17 mouse cellular contexts compared by ENCODE assay signal in genomic region chr2:115921687-115922086, GRCm38 (mm10).
DNase-seq lines count a peak whose midpoint lies in the region; ATAC-seq and TF ChIP-seq lines count a peak whose summit lies in the region.
"Had no signal": no experiment of that assay in that cellular context is flagged by ENCODE, and none has a peak within 500 bp of the region (broad histone marks: within the 10 kb centered on the region; RNA-seq: fewer than 3 reads in every experiment).

No protein-coding gene starts in this region.

- H3K9ac ChIP-seq in heart, embryonic 13.5 days = peak overlapping the region; percentile 37; the same call in 1 of the 2 replicates
- no peak overlapping the region for H3K9ac ChIP-seq in heart, embryonic 12.5 days
- H3K9ac ChIP-seq in kidney, postnatal 0 days (ENCODE audit: low read depth, low read length) = no peak overlapping the region
- no peak overlapping the region for H3K9ac ChIP-seq in kidney, embryonic 16.5 days (replicated peaks; ENCODE audit: low read length)
- no peak overlapping the region for H3K9ac ChIP-seq in forebrain, postnatal 0 days
- no peak overlapping the region for H3K9ac ChIP-seq in liver, embryonic 11.5 days (ENCODE audit: low read depth, low read length)
- H3K9ac ChIP-seq: limb, embryonic 12.5 days; liver, embryonic 14.5 days had no signal

- H3K4me1 ChIP-seq in heart, embryonic 13.5 days = peaks cover 64% of the 10 kb centered on the region
- peaks cover 43% of the 10 kb centered on the region for H3K4me1 ChIP-seq in heart, embryonic 12.5 days (replicated peaks)
- no peaks in the 10 kb centered on the region for H3K4me1 ChIP-seq in kidney, postnatal 0 days (replicated peaks; ENCODE audit: insufficient read depth, low read length)
- H3K4me1 ChIP-seq in kidney, embryonic 16.5 days (ENCODE audit: insufficient read depth, low read length) = no peaks in the 10 kb centered on the region
- no peaks in the 10 kb centered on the region for H3K4me1 ChIP-seq in forebrain, postnatal 0 days (ENCODE audit: insufficient read depth)
- H3K4me1 ChIP-seq in olfactory bulb, adult 2 months (ENCODE audit: control insufficient read depth, insufficient read depth, low read length) = peaks cover 5% of the 10 kb centered on the region
- H3K4me1 ChIP-seq in liver, embryonic 11.5 days (replicated peaks; ENCODE audit: control insufficient read depth, insufficient read depth, low read length) = peaks cover 2% of the 10 kb centered on the region
- H3K4me1 ChIP-seq: limb, embryonic 12.5 days had no signal

- H3K4me3 ChIP-seq in heart, embryonic 13.5 days = no peak overlapping the region
- H3K4me3 ChIP-seq in heart, embryonic 12.5 days = no peak overlapping the region
- H3K4me3 ChIP-seq in kidney, postnatal 0 days (replicated peaks; ENCODE audit: low read depth, low read length) = no peak overlapping the region
- H3K4me3 ChIP-seq in kidney, embryonic 16.5 days (ENCODE audit: low read length) = no peak overlapping the region
- H3K4me3 ChIP-seq in forebrain, postnatal 0 days (ENCODE audit: low read depth, low read length) = no peak overlapping the region
- no peak overlapping the region for H3K4me3 ChIP-seq in olfactory bulb, adult 2 months (ENCODE audit: insufficient read depth, low read depth, low read length)
- H3K4me3 ChIP-seq in liver, embryonic 11.5 days (ENCODE audit: low read depth, low read length) = no peak overlapping the region
- H3K4me3 ChIP-seq: limb, embryonic 12.5 days had no signal

- H3K4me2 ChIP-seq in heart, embryonic 13.5 days = peak overlapping the region; percentile 4; the same call in 1 of the 2 replicates
- no peak overlapping the region for H3K4me2 ChIP-seq in heart, embryonic 12.5 days
- no peak overlapping the region for H3K4me2 ChIP-seq in kidney, postnatal 0 days (ENCODE audit: low read length)
- H3K4me2 ChIP-seq in kidney, embryonic 16.5 days (replicated peaks; ENCODE audit: low read depth, low read length) = no peak overlapping the region
- H3K4me2 ChIP-seq in forebrain, postnatal 0 days (ENCODE audit: low read depth) = no peak overlapping the region
- H3K4me2 ChIP-seq in liver, embryonic 11.5 days = no peak overlapping the region
- H3K4me2 ChIP-seq: limb, embryonic 12.5 days had no signal

- intact Hi-C loops in left cerebral cortex, postnatal 25 days (cut with DNase I) = no loop called here

- ATAC-seq in heart, embryonic 13.5 days (ENCODE audit: extremely low read depth, insufficient number of reproducible peaks, low FRiP score, low TSS enrichment) = no peak; the same call in 1 of the 2 replicates
- ATAC-seq in heart, embryonic 12.5 days (ENCODE audit: insufficient number of reproducible peaks, low FRiP score) = no peak
- ATAC-seq in kidney, postnatal 0 days (replicated peaks; ENCODE audit: low FRiP score, low read depth) = no peak
- no peak for ATAC-seq in kidney, embryonic 16.5 days (ENCODE audit: low FRiP score, low TSS enrichment)
- no peak for ATAC-seq in forebrain, postnatal 0 days
- no peak for ATAC-seq in liver, embryonic 11.5 days (replicated peaks; ENCODE audit: low FRiP score)
- ATAC-seq: inflammation-experienced regulatory T-cells, adult 6 months had no signal

- H3K9me3 ChIP-seq in heart, embryonic 13.5 days = no peaks in the 10 kb centered on the region
- H3K9me3 ChIP-seq in heart, embryonic 12.5 days (replicated peaks) = no peaks in the 10 kb centered on the region
- H3K9me3 ChIP-seq in kidney, postnatal 0 days (replicated peaks; ENCODE audit: low read length) = no peaks in the 10 kb centered on the region
- no peaks in the 10 kb centered on the region for H3K9me3 ChIP-seq in kidney, embryonic 16.5 days (ENCODE audit: low read length)
- H3K9me3 ChIP-seq in forebrain, postnatal 0 days (ENCODE audit: low read length) = no peaks in the 10 kb centered on the region
- no peaks in the 10 kb centered on the region for H3K9me3 ChIP-seq in liver, embryonic 11.5 days (ENCODE audit: control insufficient read depth, low read length)
- H3K9me3 ChIP-seq: limb, embryonic 12.5 days had no signal

- peaks cover 22% of the 10 kb centered on the region for H3K36me3 ChIP-seq in heart, embryonic 13.5 days
- H3K36me3 ChIP-seq in heart, embryonic 12.5 days = peaks cover 24% of the 10 kb centered on the region
- H3K36me3 ChIP-seq in kidney, postnatal 0 days (ENCODE audit: insufficient read depth, low read length) = peaks cover 5% of the 10 kb centered on the region; the same call in 1 of the 2 replicates
- peaks cover 9% of the 10 kb centered on the region for H3K36me3 ChIP-seq in kidney, embryonic 16.5 days (ENCODE audit: insufficient read depth, low read length)
- peaks cover 5% of the 10 kb centered on the region; the same call in 1 of the 2 replicates for H3K36me3 ChIP-seq in forebrain, postnatal 0 days (ENCODE audit: insufficient read depth)
- H3K36me3 ChIP-seq in liver, embryonic 11.5 days (ENCODE audit: control insufficient read depth, insufficient read depth, low read length) = no peaks in the 10 kb centered on the region
- H3K36me3 ChIP-seq: limb, embryonic 12.5 days had no signal

- WGBS in heart, embryonic 13.5 days = 37% methylated on average over 9 of the region's 9 CpGs
- 42% methylated on average over 9 of the region's 9 CpGs for WGBS in heart, embryonic 12.5 days
- WGBS in kidney, postnatal 0 days = 77% methylated on average over 9 of the region's 9 CpGs
- 77% methylated on average over 9 of the region's 9 CpGs for WGBS in kidney, embryonic 16.5 days
- WGBS in forebrain, postnatal 0 days = 81% methylated on average over 9 of the region's 9 CpGs
- WGBS in olfactory bulb, adult 2 months = 64% methylated on average over 9 of the region's 9 CpGs
- 56% methylated on average over 9 of the region's 9 CpGs for WGBS in liver, embryonic 11.5 days

- H3K27me3 ChIP-seq in heart, embryonic 13.5 days (replicated peaks) = no peaks in the 10 kb centered on the region
- no peaks in the 10 kb centered on the region for H3K27me3 ChIP-seq in heart, embryonic 12.5 days (replicated peaks)
- H3K27me3 ChIP-seq in kidney, postnatal 0 days (ENCODE audit: insufficient read depth, low read length) = no peaks in the 10 kb centered on the region
- H3K27me3 ChIP-seq in kidney, embryonic 16.5 days (ENCODE audit: insufficient read depth, low read length) = no peaks in the 10 kb centered on the region
- H3K27me3 ChIP-seq in forebrain, postnatal 0 days (ENCODE audit: insufficient read depth, low read length) = no peaks in the 10 kb centered on the region
- no peaks in the 10 kb centered on the region for H3K27me3 ChIP-seq in liver, embryonic 11.5 days (replicated peaks; ENCODE audit: control insufficient read depth, insufficient read depth, low read length)
- H3K27me3 ChIP-seq: limb, embryonic 12.5 days had no signal

- peak; percentile 27; the same call in 1 of the 2 replicates for TF ChIP-seq CTCF in kidney, postnatal 0 days (IDR thresholded peaks at IDR 0.05; ENCODE audit: low read depth)
- TF ChIP-seq CTCF in forebrain, postnatal 0 days (IDR thresholded peaks at IDR 0.05; ENCODE audit: low read depth) = no peak
- no peak for TF ChIP-seq CTCF in olfactory bulb, adult 2 months (IDR thresholded peaks at IDR 0.05; ENCODE audit: insufficient read depth, low read depth, low read length)

- DNase-seq in kidney, postnatal 0 days (ENCODE audit: low spot score) = no peak
- no peak for DNase-seq in forebrain, postnatal 0 days
- no peak for DNase-seq in left cerebral cortex, postnatal 25 days (ENCODE audit: low spot score in 2 of 2)
- DNase-seq in liver, embryonic 11.5 days (ENCODE audit: low spot score) = no peak
- DNase-seq: adrenal gland, postnatal 36 days; cerebellum, adult 8-10 months; kidney, postnatal 14 days; lung, postnatal 14 days; right cerebral cortex, postnatal 14 days; thymus, postnatal 14 days had no signal

- H3K27ac ChIP-seq in heart, embryonic 13.5 days (replicated peaks) = peak overlapping the region; percentile 45; the same call in 1 of the 2 replicates
- no peak overlapping the region for H3K27ac ChIP-seq in heart, embryonic 12.5 days (ENCODE audit: poor library complexity, severe bottlenecking)
- no peak overlapping the region for H3K27ac ChIP-seq in kidney, postnatal 0 days
- no peak overlapping the region for H3K27ac ChIP-seq in kidney, embryonic 16.5 days (ENCODE audit: low read length)
- H3K27ac ChIP-seq in forebrain, postnatal 0 days (ENCODE audit: low read depth, low read length) = 0 out of 2 replicates have a peak overlapping the region, but pooled peaks have one; percentile 24
- H3K27ac ChIP-seq in olfactory bulb, adult 2 months (ENCODE audit: insufficient read depth, low read depth, low read length) = 0 out of 2 replicates have a peak overlapping the region, but pooled peaks have one; percentile 12
- no peak overlapping the region for H3K27ac ChIP-seq in liver, embryonic 11.5 days (ENCODE audit: low read depth, low read length)
- H3K27ac ChIP-seq: limb, embryonic 12.5 days; liver, embryonic 14.5 days had no signal

- TF ChIP-seq POLR2A in olfactory bulb, adult 2 months (IDR thresholded peaks at IDR 0.05; ENCODE audit: insufficient read depth, low read depth, low read length) = no peak

Comparison
In these comparisons a context has a peak if more than half of its experiments do, and no peak if none do; other contexts are left out.
1. H3K27ac ChIP-seq: peak in heart, embryonic 13.5 days (single experiment), forebrain, postnatal 0 days (single experiment) and olfactory bulb, adult 2 months (single experiment); none in heart, embryonic 12.5 days (single experiment), kidney, postnatal 0 days (single experiment), kidney, embryonic 16.5 days (single experiment) and liver, embryonic 11.5 days (single experiment).